Mouse (Mus musculus): Measurements from ENCODE around the gene Elmo1. TPM values are rescaled to one million over a fixed set of nuclear protein-coding genes. Genes with fewer than 3 reads are reported as not detected.

The Elmo1 gene
- polyA plus RNA-seq, 1 experiment from 2014 or later, result 23.5 TPM

DNA sequence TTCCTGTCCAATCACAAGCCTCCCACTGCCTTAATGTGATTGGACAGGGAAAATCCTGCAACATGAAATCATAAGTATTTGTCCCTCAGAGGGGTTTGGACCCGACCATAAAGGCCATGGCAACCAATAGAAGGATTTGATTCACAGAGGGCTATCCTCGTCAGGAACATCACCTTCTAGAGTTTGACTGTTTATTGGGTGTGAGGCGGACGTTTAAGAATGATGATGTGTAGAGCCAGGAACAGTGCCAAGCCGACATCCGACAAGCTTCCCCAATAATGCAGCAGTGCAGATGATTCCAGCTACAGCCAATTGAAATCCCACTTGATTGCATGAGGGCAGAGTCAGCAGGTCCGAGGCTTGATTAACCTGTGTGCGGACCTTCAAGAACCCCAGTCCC is 288.5 kb downstream of the Elmo1 start:
- H3K27me3 ChIP-seq, result no peaks in the 10 kb centered on the region
- H3K36me3 ChIP-seq, result no peaks in the 10 kb centered on the region
- H3K9ac ChIP-seq, result no peak overlapping the region
- ATAC-seq (ENCODE audit: insufficient number of reproducible peaks, low FRiP score, low TSS enrichment, low read depth), result no peak
- no peak overlapping the region for H3K4me3 ChIP-seq (replicated peaks)
- H3K4me1 ChIP-seq, result no peaks in the 10 kb centered on the region
- H3K27ac ChIP-seq (replicated peaks), result no peak overlapping the region
- 84% methylated on average over 8 of the region's 8 CpGs for WGBS
- no peaks in the 10 kb centered on the region for H3K9me3 ChIP-seq (replicated peaks)
- no peak overlapping the region for H3K4me2 ChIP-seq (replicated peaks)

DNA sequence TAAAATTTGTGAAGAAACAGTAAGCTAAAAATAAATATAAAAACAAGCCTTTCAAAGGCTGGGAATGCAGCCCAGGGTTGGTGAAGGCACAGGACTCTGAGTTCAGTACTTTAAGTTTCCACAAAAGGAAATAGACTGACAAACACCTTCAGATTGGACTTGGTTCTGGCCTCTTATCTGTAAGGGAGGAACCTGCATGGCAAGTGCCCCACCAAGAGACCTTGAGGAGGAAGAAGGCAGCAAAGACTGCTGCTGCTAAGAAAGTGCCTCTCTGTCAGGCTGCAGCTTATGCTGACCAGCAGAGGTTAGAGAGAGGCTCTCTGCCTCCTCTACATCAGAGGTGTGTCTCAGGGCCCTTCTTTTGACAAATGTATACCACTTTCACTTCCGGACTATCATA is 293.5 kb downstream of the Elmo1 start:
- 79% methylated on average over 1 of the region's 1 CpGs for WGBS
- no peak for ATAC-seq (ENCODE audit: insufficient number of reproducible peaks, low FRiP score, low TSS enrichment, low read depth)
- H3K4me2 ChIP-seq (replicated peaks), result no peak overlapping the region

DNA sequence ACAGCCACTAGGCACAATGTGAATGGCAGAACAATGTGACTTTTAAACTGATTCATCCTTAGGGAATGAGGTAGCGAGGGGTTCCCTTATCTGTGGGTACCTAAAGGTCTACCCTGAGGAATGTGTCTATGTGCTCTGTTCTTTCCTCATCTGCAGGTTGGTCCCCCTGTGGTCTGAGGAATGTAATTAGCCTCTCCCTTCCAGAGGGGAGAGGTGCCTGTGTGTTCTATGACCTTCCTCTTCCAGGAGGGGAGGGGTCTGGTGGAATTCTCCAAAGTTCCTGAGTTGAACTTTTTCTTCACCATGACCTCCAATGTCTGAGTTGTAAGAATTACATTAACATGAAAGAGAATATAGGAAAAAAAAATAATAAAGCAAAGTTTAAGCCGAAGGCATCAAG is 294.4 kb downstream of the Elmo1 start:
- Histone ChIP-seq H3K36me3 (no peaks in the 10 kb centered on the region), H3K4me2 (replicated peaks) (no peak overlapping the region), H3K4me1 (no peaks in the 10 kb centered on the region), H3K9ac (no peak overlapping the region), H3K27ac (replicated peaks) (no peak overlapping the region), H3K27me3 (no peaks in the 10 kb centered on the region), H3K4me3 (replicated peaks) (no peak overlapping the region), H3K9me3 (replicated peaks) (no peaks in the 10 kb centered on the region)
- no peak for ATAC-seq (ENCODE audit: insufficient number of reproducible peaks, low FRiP score, low TSS enrichment, low read depth)
- WGBS, result 74% methylated on average over 2 of the region's 2 CpGs

More for the DNA sequence above, 293.5 kb downstream of the Elmo1 start:
- no peaks in the 10 kb centered on the region for H3K9me3 ChIP-seq (replicated peaks)
- H3K4me1 ChIP-seq, result no peaks in the 10 kb centered on the region
- H3K27me3 ChIP-seq, result no peaks in the 10 kb centered on the region
- H3K4me3 ChIP-seq (replicated peaks), result no peak overlapping the region
- H3K9ac ChIP-seq, result no peak overlapping the region
- no peak overlapping the region for H3K27ac ChIP-seq (replicated peaks)
- H3K36me3 ChIP-seq, result no peaks in the 10 kb centered on the region

DNA sequence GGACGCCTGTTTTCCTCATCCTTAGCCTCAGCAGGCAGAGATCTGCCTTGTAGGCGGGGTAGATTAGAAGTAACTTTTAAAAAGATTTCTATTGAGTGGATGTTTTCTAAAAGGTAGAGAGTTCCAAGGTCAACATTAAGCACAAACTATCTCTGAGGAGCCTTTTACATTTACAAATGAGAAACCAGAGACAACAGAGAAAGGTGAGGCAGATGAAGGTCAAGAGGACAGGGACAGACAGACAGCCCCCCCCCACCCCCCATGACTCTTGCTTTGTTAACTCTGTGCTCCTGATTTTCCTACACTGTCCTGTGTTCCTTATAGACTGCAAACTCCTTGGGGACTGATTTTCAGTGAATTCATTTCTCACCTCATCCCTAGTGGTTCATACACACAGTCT is 295.0 kb downstream of the Elmo1 start:
- H3K9ac ChIP-seq, result no peak overlapping the region
- H3K36me3 ChIP-seq, result no peaks in the 10 kb centered on the region
- no peaks in the 10 kb centered on the region for H3K27me3 ChIP-seq
- no peaks in the 10 kb centered on the region for H3K9me3 ChIP-seq (replicated peaks)
- H3K4me2 ChIP-seq (replicated peaks), result no peak overlapping the region
- H3K4me1 ChIP-seq, result no peaks in the 10 kb centered on the region
- no peak overlapping the region for H3K27ac ChIP-seq (replicated peaks)
- no peak for ATAC-seq (ENCODE audit: insufficient number of reproducible peaks, low FRiP score, low TSS enrichment, low read depth)
- WGBS, result 52% methylated on average over 2 of the region's 2 CpGs
- H3K4me3 ChIP-seq (replicated peaks), result no peak overlapping the region

DNA sequence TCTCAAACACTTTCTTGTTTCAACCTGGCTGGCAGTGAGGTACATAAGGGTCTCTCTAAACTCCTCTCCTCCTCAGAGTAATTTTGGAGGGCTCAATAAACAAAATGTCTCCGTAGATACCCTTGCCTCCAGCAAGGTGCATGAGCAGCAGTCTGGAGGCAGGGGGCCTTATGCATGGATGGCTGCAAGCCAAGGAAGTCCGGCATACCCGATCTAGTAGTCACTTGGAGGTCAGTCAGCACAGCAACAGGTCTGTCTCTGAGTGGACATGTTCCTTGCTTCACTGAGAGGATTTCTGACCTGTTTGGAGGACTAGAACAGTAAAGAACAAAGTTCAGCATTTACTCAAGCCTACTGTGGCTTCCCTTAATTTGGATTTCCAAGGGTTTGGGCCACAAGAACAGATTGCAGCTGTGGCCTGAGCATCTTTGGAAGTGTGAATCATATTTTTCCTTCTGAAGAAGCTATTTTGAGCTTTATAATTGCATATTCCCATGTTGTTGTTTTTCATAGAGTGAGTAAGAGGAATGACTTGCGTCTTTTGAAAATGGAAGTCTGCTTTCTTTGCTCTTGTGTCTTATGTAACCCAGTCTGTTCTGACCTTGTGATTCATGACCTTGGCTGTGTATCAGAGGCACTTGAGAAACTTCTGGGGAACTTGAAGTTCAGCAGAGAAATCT is 296.2 kb downstream of the Elmo1 start:
- Histone ChIP-seq H3K9ac (no peak overlapping the region), H3K4me3 (replicated peaks) (no peak overlapping the region), H3K4me1 (no peaks in the 10 kb centered on the region), H3K27me3 (no peaks in the 10 kb centered on the region), H3K27ac (replicated peaks) (no peak overlapping the region), H3K36me3 (no peaks in the 10 kb centered on the region), H3K9me3 (replicated peaks) (no peaks in the 10 kb centered on the region), H3K4me2 (replicated peaks) (no peak overlapping the region)
- no peak for ATAC-seq (ENCODE audit: insufficient number of reproducible peaks, low FRiP score, low TSS enrichment, low read depth)
- 66% methylated on average over 4 of the region's 4 CpGs for WGBS

DNA sequence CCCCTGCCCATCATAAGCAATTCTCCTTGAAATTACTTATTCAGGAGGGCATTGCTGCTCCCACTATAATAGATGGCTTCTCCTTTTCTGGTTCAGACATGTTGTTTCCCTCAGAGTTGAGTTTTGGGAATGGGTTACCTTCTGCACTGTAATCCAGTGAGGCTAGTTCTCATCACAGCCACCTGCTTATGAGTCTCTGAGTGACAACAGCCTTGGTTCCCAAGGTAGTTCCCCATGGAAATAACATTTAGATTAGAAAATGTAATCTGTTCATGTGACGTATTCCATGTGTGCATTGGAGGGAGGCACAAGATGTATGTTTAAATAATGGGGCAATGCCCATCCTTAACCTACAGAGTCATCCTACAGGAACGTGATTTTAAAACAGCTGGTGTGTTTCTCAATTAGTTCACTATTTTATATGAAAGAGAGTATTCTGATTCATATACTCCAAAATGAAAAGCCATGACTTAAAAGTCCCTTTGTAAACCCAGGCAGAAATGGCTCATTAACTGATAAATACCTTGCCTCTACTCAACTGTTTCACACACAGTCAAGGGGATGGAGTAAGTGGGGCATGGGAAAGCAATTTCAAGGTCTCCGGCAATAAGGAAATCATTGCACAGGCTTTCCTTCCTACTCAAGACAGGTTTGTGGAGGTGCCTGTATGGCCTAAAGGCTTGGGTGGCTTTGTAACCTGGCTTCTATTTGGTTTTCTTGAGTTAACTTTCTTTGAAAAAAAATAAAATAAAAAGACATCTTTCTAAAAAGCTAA is 302.6 kb downstream of the Elmo1 start:
- H3K9me3 ChIP-seq (replicated peaks), result no peaks in the 10 kb centered on the region
- H3K9ac ChIP-seq, result no peak overlapping the region
- ATAC-seq (ENCODE audit: insufficient number of reproducible peaks, low FRiP score, low TSS enrichment, low read depth), result no peak
- no peaks in the 10 kb centered on the region for H3K36me3 ChIP-seq
- H3K4me1 ChIP-seq, result no peaks in the 10 kb centered on the region
- no peak overlapping the region for H3K4me3 ChIP-seq (replicated peaks)
- 78% methylated on average over 3 of the region's 3 CpGs for WGBS
- H3K4me2 ChIP-seq (replicated peaks), result no peak overlapping the region
- H3K27ac ChIP-seq (replicated peaks), result no peak overlapping the region
- no peaks in the 10 kb centered on the region for H3K27me3 ChIP-seq

DNA sequence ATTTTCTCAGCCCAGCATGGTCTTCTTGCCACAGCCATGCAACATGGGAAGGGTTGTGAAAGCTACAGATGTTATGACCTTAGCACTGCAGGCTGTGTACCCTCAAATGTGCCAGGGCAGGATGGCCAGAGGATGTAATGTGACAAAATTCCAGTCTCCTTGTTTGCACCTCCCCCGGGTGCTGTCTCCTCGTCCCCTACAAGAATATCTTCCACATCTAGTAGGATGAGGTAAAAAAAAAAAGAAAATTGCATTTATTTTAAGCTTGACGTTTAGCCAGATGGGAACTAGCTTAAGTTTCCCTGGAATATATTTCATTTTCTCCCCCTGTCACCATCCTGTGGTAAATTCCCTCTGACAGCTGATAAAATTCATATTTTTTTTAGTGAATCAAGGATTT is 307.3 kb downstream of the Elmo1 start:
- WGBS, result 57% methylated on average over 3 of the region's 3 CpGs
- H3K4me1 ChIP-seq, result no peaks in the 10 kb centered on the region
- no peaks in the 10 kb centered on the region for H3K27me3 ChIP-seq
- H3K9me3 ChIP-seq (replicated peaks), result no peaks in the 10 kb centered on the region
- no peak overlapping the region for H3K9ac ChIP-seq
- H3K4me2 ChIP-seq (replicated peaks), result no peak overlapping the region
- H3K27ac ChIP-seq (replicated peaks), result no peak overlapping the region
- H3K4me3 ChIP-seq (replicated peaks), result no peak overlapping the region
- no peak for ATAC-seq (ENCODE audit: insufficient number of reproducible peaks, low FRiP score, low TSS enrichment, low read depth)
- no peaks in the 10 kb centered on the region for H3K36me3 ChIP-seq

DNA sequence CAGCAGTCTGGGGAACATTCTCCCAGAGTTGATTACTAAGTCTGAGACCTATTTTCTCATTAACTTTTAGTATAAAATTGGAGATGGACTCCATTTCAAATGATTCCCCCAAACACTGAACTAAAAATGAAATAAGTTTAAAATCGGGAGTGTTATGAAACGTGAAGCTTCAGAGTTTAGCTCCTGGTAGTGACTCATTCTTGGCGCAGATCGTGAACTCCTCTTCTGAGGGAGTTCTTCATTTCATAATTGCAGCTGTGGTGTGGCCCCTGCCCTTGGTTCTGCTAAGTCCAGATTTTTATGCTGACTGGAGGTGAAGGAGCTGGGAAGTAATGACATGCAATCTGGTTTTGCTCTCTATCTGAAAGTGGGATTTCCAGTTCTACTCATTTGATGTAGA is 307.9 kb downstream of the Elmo1 start:
- no peak for ATAC-seq (ENCODE audit: insufficient number of reproducible peaks, low FRiP score, low TSS enrichment, low read depth)
- Histone ChIP-seq H3K27me3 (no peaks in the 10 kb centered on the region), H3K4me3 (replicated peaks) (no peak overlapping the region), H3K9ac (no peak overlapping the region), H3K9me3 (replicated peaks) (no peaks in the 10 kb centered on the region), H3K36me3 (no peaks in the 10 kb centered on the region), H3K4me1 (no peaks in the 10 kb centered on the region), H3K27ac (replicated peaks) (no peak overlapping the region), H3K4me2 (replicated peaks) (no peak overlapping the region)
- 60% methylated on average over 4 of the region's 4 CpGs for WGBS

DNA sequence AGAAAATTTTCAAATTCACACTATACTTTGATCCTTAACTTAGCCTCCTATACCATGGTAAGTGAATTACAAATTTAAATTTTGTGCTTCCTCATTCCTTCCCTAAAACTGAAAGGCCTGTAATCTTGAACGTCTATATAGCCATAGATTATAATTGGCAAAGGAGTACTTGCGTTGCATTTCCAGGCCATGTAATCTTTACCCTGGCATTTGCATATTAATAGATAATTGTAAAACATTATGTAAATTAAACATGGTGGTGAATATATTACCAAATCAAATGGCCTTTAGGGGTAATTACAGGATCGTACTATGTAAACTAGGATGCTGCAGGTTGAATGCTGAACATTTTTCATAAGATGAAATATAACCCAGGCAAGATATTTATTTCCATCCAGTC is 314.1 kb downstream of the Elmo1 start:
- H3K27ac ChIP-seq (replicated peaks), result no peak overlapping the region
- WGBS, result 64% methylated on average over 3 of the region's 3 CpGs
- no peaks in the 10 kb centered on the region for H3K27me3 ChIP-seq
- no peak overlapping the region for H3K4me2 ChIP-seq (replicated peaks)
- no peak overlapping the region for H3K9ac ChIP-seq
- H3K36me3 ChIP-seq, result no peaks in the 10 kb centered on the region
- ATAC-seq (ENCODE audit: insufficient number of reproducible peaks, low FRiP score, low TSS enrichment, low read depth), result no peak
- no peaks in the 10 kb centered on the region for H3K4me1 ChIP-seq
- H3K9me3 ChIP-seq (replicated peaks), result no peaks in the 10 kb centered on the region
- no peak overlapping the region for H3K4me3 ChIP-seq (replicated peaks)

DNA sequence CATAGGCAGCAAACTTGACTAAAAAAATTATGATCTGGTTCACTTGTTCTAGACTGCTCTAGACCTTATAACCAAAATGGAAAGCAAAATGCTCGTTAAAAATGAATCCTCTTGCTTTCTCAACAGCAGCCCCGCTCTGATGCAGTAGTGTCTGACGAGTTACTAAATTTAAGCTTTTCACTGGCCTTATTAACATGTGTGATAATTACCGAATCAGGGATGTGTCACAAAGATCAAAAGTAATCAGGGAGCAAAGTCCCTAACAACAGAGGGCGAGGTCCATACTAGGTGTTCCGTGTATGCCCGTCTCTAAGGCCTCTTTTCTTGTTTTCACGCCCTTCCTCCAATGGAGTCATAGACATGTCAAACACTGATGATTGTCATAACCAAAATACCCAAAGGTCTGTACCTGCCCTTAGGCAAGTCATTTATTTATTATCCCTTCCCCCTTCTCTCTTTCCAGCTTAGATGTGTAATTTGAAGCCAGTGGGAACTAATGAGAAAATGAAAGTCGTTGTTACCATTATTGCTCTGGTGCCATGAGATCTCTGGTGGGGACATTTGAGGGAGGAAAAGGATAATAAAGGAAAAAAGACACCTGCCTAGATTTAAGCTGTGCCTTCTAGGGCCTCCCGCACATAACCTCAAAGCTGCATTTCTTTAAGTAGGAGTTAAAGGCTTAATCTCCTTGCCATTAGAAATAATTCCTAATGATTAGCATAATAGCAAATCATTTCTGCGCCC is 316.2 kb downstream of the Elmo1 start:
- 74% methylated on average over 11 of the region's 11 CpGs for WGBS

DNA sequence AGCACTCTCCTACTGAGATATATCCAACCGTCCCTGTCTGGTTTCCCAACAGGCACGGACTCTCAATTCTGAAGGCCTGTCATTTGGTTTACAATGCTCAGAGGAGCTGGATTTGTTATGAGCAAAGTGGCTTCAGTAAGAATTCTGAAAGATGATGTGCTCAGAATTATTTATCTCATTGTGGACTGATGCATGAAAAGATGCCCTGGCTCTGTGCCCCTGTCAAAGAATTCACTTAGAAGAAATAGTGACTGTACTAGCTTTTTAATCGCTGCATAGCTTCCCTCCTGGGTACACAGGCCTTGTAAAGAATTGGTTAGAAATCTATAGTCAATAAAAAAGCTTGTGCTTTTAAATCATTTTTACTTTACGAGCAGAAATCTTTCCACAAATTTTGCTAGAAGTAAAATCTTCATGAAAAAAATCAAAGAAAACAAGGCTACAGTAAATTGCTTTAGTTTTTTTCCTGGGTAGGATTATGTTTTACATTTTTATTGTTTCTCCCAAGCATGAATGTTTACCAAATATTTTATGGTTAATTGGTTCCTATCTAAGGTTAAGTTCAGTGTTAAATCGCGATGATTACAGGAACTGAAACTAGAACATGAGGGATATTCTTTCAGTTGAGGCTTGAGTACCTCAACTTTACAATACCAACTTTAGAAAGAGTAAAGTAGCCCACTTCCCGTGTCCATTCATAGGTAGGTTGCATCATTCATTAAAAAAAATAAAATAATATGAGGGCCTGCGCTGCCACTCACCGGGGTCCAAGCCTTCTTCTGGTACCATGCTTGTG is 320.1 kb downstream of the Elmo1 start:
- H3K4me2 ChIP-seq (replicated peaks), result no peak overlapping the region
- H3K4me3 ChIP-seq (replicated peaks), result no peak overlapping the region
- WGBS, result 83% methylated on average over 9 of the region's 9 CpGs
- H3K27ac ChIP-seq (replicated peaks), result no peak overlapping the region
- H3K9ac ChIP-seq, result no peak overlapping the region
- no peaks in the 10 kb centered on the region for H3K36me3 ChIP-seq
- H3K4me1 ChIP-seq, result no peaks in the 10 kb centered on the region
- no peak for ATAC-seq (ENCODE audit: insufficient number of reproducible peaks, low FRiP score, low TSS enrichment, low read depth)
- no peaks in the 10 kb centered on the region for H3K27me3 ChIP-seq
- H3K9me3 ChIP-seq (replicated peaks), result no peaks in the 10 kb centered on the region

More for the DNA sequence above, 316.2 kb downstream of the Elmo1 start:
- Histone ChIP-seq H3K27ac (replicated peaks) (no peak overlapping the region), H3K36me3 (no peaks in the 10 kb centered on the region), H3K9me3 (replicated peaks) (no peaks in the 10 kb centered on the region), H3K4me3 (replicated peaks) (no peak overlapping the region), H3K9ac (no peak overlapping the region), H3K4me1 (no peaks in the 10 kb centered on the region), H3K27me3 (no peaks in the 10 kb centered on the region), H3K4me2 (replicated peaks) (no peak overlapping the region)
- ATAC-seq (ENCODE audit: insufficient number of reproducible peaks, low FRiP score, low TSS enrichment, low read depth), result no peak
